Mouse (Mus musculus): Measurements from ENCODE around the gene Frmd4a.

DNA sequence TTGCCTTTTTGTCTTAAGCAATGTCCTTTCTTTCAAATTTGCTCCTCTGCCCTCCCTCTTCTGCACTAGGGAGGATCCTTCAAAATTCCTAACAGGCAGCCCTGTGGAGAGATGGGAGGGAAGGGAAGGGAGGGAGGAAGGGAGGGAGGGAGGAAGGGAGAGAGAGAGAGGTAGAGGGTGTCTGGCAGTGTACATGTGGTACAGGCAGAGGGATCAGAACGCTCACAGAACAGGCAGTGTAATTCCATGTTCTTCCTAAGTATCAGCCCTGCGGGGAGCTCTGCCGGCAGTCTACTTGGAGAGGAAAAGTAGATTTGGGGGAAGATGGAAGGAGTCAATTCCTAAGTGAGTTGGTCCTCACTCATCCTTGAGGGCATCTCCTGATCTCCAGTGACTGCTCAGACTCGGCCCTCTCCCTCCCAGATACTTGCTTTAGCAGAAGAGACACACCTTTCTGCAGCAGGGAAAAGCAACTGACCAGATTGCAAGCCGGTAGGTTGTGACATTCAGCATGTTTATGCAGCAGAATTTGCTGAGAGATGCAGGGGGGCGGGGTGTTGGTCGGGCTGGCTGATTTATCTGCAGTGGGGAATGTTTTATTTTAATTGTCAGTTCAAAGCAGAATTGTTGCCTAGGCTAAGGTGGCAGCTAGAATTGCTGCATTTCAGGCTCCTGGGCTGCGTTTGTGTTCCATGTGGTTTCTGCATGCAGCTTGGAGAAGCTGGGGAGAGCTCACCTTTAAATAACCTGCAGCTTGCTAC, at the start of gene Frmd4a:
- TF ChIP-seq CTCF (IDR thresholded peaks at IDR 0.05; ENCODE audit: low read depth) (no peak), EP300 (IDR thresholded peaks at IDR 0.05; ENCODE audit: low read depth) (no peak)

Measured in heart, postnatal 0 days (tissue).